Mouse (Mus musculus) limb, embryonic 11.5 days (tissue): ENCODE data around the gene Lcn10. TPM values are rescaled to one million over a fixed set of nuclear protein-coding genes. Genes with fewer than 3 reads are reported as not detected.
A peak's percentile ranks its signal among the peaks of the same experiment; 100 is the strongest.

Experiments
- ATAC-seq: fragments of 200-750 bp; cut with Nextera tagmentation; 2 replicates; pipeline ENCODE4 v1.8.0; 2017; ENCODE audit warnings: low read depth; ENCODE audit not compliant: insufficient number of reproducible peaks, low FRiP score, low TSS enrichment
- DNase-seq: peaks from one replicate; pipeline ENCODE4 v3.0.0-alpha.2; 2015; ENCODE audit warnings: low spot score
- H3K27ac ChIP-seq: fragments of 300-500 bp; sonication (generic); replicated peaks from 2 replicates; pipeline ENCODE4 v1.5.1; 2014; ENCODE audit warnings: low read depth, mild to moderate bottlenecking, low read length
- H3K27me3 ChIP-seq: fragments of 300-500 bp; sonication (generic); 2 replicates; pipeline ENCODE4 v1.6.1; 2014; ENCODE audit warnings: mild to moderate bottlenecking, low read length, mixed read lengths; ENCODE audit not compliant: control insufficient read depth, insufficient read depth
- H3K36me3 ChIP-seq: fragments of 300-500 bp; sonication (generic); 2 replicates; pipeline ENCODE4 v1.6.1; 2014; ENCODE audit warnings: mild to moderate bottlenecking, low read length, moderate library complexity, mixed read lengths; ENCODE audit not compliant: control insufficient read depth, insufficient read depth
- H3K4me1 ChIP-seq: fragments of 300-500 bp; sonication (generic); 2 replicates; pipeline ENCODE4 v1.6.1; 2014; ENCODE audit warnings: low read length, mixed read lengths; ENCODE audit not compliant: control insufficient read depth, insufficient read depth
- H3K4me2 ChIP-seq: fragments of 300-500 bp; sonication (generic); 2 replicates; pipeline ENCODE4 v1.6.1; 2014; ENCODE audit warnings: low read depth, mild to moderate bottlenecking, moderate library complexity; ENCODE audit not compliant: severe bottlenecking
- H3K4me3 ChIP-seq: fragments of 300-500 bp; sonication (generic); 2 replicates; pipeline ENCODE4 v1.5.1; 2014; ENCODE audit warnings: low read depth, low read length
- H3K9ac ChIP-seq: fragments of 300-500 bp; sonication (generic); 2 replicates; pipeline ENCODE4 v1.6.1; 2014; ENCODE audit warnings: mild to moderate bottlenecking, low read length
- H3K9me3 ChIP-seq: fragments of 300-500 bp; sonication (generic); 2 replicates; pipeline ENCODE4 v1.6.1; 2016; ENCODE audit warnings: low read length; ENCODE audit not compliant: control insufficient read depth
- WGBS: fragments of 180-500 bp; shearing (Covaris S2); extraction: QIAGEN DNeasy Blood & Tissue Kit; methylation state at CpG from one replicate; pipeline ENCODE4 v1.1.7; 2014; 5-methylcytosine and 5-hydroxymethylcytosine counted together
- polyA plus RNA-seq: library from polyadenylated mRNA; unstranded; fragments of >200 nt; fragmentation: Nextera tagmentation; extraction: Ambion mirVana; gene quantifications from 2 replicates; pipeline ENCODE4 v1.2.1, GENCODE M21; 2014

The Lcn10 gene
- polyA plus RNA-seq: not detected in 2 replicates

GRCm38 (mm10) chr2:25682426-25682825, at the start of gene Lcn10:
Gene Lcn10 (plus strand): TSS chr2:25682726.
- DNase-seq: no peak
- Histone ChIP-seq H3K27ac (no peak within 1 kb of the TSS), H3K4me1 (no peaks in the 10 kb centered on the region), H3K9ac (no peak within 1 kb of the TSS), H3K4me3 (no peak within 1 kb of the TSS), H3K4me2 (no peak within 1 kb of the TSS), H3K9me3 (no peaks in the 10 kb centered on the region), H3K27me3 (no peaks in the 10 kb centered on the region), H3K36me3 (no peaks in the 10 kb centered on the region)
- WGBS: 63% methylated on average over 2 of the region's 2 CpGs
- no peak for ATAC-seq

GRCm38 (mm10) chr2:25633616-25634015, 48.9 kb upstream of the Lcn10 start:
- Histone ChIP-seq H3K27me3 (no peaks in the 10 kb centered on the region), H3K9me3 (no peaks in the 10 kb centered on the region), H3K36me3 (no peaks in the 10 kb centered on the region), H3K27ac (no peak overlapping the region), H3K9ac (no peak overlapping the region), H3K4me3 (no peak overlapping the region), H3K4me2 (no peak overlapping the region), H3K4me1 (no peaks in the 10 kb centered on the region)
- DNase-seq (no peak), ATAC-seq (no peak)
- 86% methylated on average over 3 of the region's 3 CpGs for WGBS

GRCm38 (mm10) chr2:25634046-25634445, 48.5 kb upstream of the Lcn10 start:
- Histone ChIP-seq H3K4me1 (no peaks in the 10 kb centered on the region), H3K9ac (no peak overlapping the region), H3K4me3 (no peak overlapping the region), H3K4me2 (no peak overlapping the region), H3K27me3 (no peaks in the 10 kb centered on the region), H3K36me3 (no peaks in the 10 kb centered on the region), H3K27ac (no peak overlapping the region), H3K9me3 (no peaks in the 10 kb centered on the region)
- DNase-seq (no peak), ATAC-seq (no peak)
- 53% methylated on average over 1 of the region's 1 CpGs for WGBS

GRCm38 (mm10) chr2:25639890-25640289, 42.6 kb upstream of the Lcn10 start:
- Histone ChIP-seq H3K36me3 (no peaks in the 10 kb centered on the region), H3K9ac (no peak overlapping the region), H3K4me3 (no peak overlapping the region), H3K4me1 (no peaks in the 10 kb centered on the region), H3K27me3 (no peaks in the 10 kb centered on the region), H3K9me3 (no peaks in the 10 kb centered on the region), H3K4me2 (no peak overlapping the region), H3K27ac (no peak overlapping the region)
- ATAC-seq (no peak), DNase-seq (peak; percentile 79)
- 12% methylated on average over 6 of the region's 6 CpGs for WGBS

- WGBS: 79% methylated on average over 2 of the region's 2 CpGs
- Histone ChIP-seq H3K4me1 (no peaks in the 10 kb centered on the region), H3K27ac (no peak within 1 kb of the TSS), H3K9ac (no peak within 1 kb of the TSS), H3K4me2 (no peak within 1 kb of the TSS), H3K9me3 (no peaks in the 10 kb centered on the region), H3K4me3 (no peak within 1 kb of the TSS), H3K27me3 (no peaks in the 10 kb centered on the region), H3K36me3 (no peaks in the 10 kb centered on the region)
- ATAC-seq (no peak), DNase-seq (no peak)
These were observed 29.6 kb upstream of the Lcn10 start, which contains the start of gene Lcn8 for GRCm38 (mm10) chr2:25652902-25653301. Gene Lcn8 (plus strand): TSS chr2:25653120.

GRCm38 (mm10) chr2:25654502-25654901, 28.0 kb upstream of the Lcn10 start:
- 59% methylated on average over 1 of the region's 1 CpGs for WGBS
- Histone ChIP-seq H3K9ac (no peak overlapping the region), H3K27me3 (no peaks in the 10 kb centered on the region), H3K9me3 (no peaks in the 10 kb centered on the region), H3K4me2 (no peak overlapping the region), H3K4me1 (no peaks in the 10 kb centered on the region), H3K27ac (no peak overlapping the region), H3K36me3 (no peaks in the 10 kb centered on the region), H3K4me3 (no peak overlapping the region)
- DNase-seq (no peak), ATAC-seq (no peak)

GRCm38 (mm10) chr2:25656691-25657090, 25.8 kb upstream of the Lcn10 start:
- H3K36me3 ChIP-seq: no peaks in the 10 kb centered on the region
- no peak overlapping the region for H3K9ac ChIP-seq
- no peak overlapping the region for H3K27ac ChIP-seq
- H3K4me2 ChIP-seq: no peak overlapping the region
- no peak for DNase-seq
- H3K4me1 ChIP-seq: no peaks in the 10 kb centered on the region
- WGBS: 80% methylated on average over 4 of the region's 4 CpGs
- H3K4me3 ChIP-seq: no peak overlapping the region
- no peak for ATAC-seq
- H3K27me3 ChIP-seq: no peaks in the 10 kb centered on the region
- no peaks in the 10 kb centered on the region for H3K9me3 ChIP-seq

GRCm38 (mm10) chr2:25657246-25657645, 25.3 kb upstream of the Lcn10 start:
- no peaks in the 10 kb centered on the region for H3K27me3 ChIP-seq
- H3K9ac ChIP-seq: no peak overlapping the region
- no peak overlapping the region for H3K4me3 ChIP-seq
- no peaks in the 10 kb centered on the region for H3K9me3 ChIP-seq
- no peak for ATAC-seq
- WGBS: 84% methylated on average over 4 of the region's 4 CpGs
- H3K36me3 ChIP-seq: no peaks in the 10 kb centered on the region
- H3K27ac ChIP-seq: no peak overlapping the region
- no peaks in the 10 kb centered on the region for H3K4me1 ChIP-seq
- no peak overlapping the region for H3K4me2 ChIP-seq
- DNase-seq: no peak

- Histone ChIP-seq H3K4me2 (no peak within 1 kb of the TSS), H3K36me3 (no peaks in the 10 kb centered on the region), H3K9ac (no peak within 1 kb of the TSS), H3K27me3 (no peaks in the 10 kb centered on the region), H3K27ac (no peak within 1 kb of the TSS), H3K4me1 (no peaks in the 10 kb centered on the region), H3K9me3 (no peaks in the 10 kb centered on the region), H3K4me3 (no peak within 1 kb of the TSS)
- DNase-seq (no peak), ATAC-seq (no peak)
These were observed 24.9 kb upstream of the Lcn10 start, which contains the start of gene Lcn5 for GRCm38 (mm10) chr2:25657652-25658051. Gene Lcn5 (plus strand): TSS chr2:25657952.
